Mouse (Mus musculus) heart, embryonic 10.5 days (tissue): ENCODE data around the gene Abr. TPM values are rescaled to one million over a fixed set of nuclear protein-coding genes. Genes with fewer than 3 reads are reported as not detected.

ENCODE experiments used
- DNase-seq: peaks from one replicate; pipeline ENCODE4 v3.0.0-alpha.2; 2017; ENCODE audit warnings: low spot score
- H3K27ac ChIP-seq: fragments of 300-500 bp; sonication (generic); 2 replicates; pipeline ENCODE4 v1.5.1; 2016; ENCODE audit warnings: mild to moderate bottlenecking
- H3K27me3 ChIP-seq: fragments of 300-500 bp; sonication (generic); 2 replicates; pipeline ENCODE4 v1.6.1; 2016; ENCODE audit warnings: mild to moderate bottlenecking; ENCODE audit not compliant: poor library complexity, insufficient read depth, severe bottlenecking
- H3K36me3 ChIP-seq: fragments of 300-500 bp; sonication (generic); 2 replicates; pipeline ENCODE4 v1.6.1; 2016; ENCODE audit warnings: mild to moderate bottlenecking, moderate library complexity
- H3K4me1 ChIP-seq: fragments of 300-500 bp; sonication (generic); 2 replicates; pipeline ENCODE4 v1.6.1; 2016; ENCODE audit warnings: mild to moderate bottlenecking
- H3K4me3 ChIP-seq: fragments of 300-500 bp; sonication (generic); 2 replicates; pipeline ENCODE4 v1.5.1; 2016; ENCODE audit warnings: mild to moderate bottlenecking, moderate library complexity
- H3K9me3 ChIP-seq: fragments of 300-500 bp; sonication (generic); 2 replicates; pipeline ENCODE4 v1.6.1; 2016; ENCODE audit warnings: mild to moderate bottlenecking, moderate library complexity
- WGBS: fragments of 180-500 bp; shearing (Covaris S2); methylation state at CpG from one replicate; pipeline ENCODE4 v1.1.7; 2016; 5-methylcytosine and 5-hydroxymethylcytosine counted together
- polyA plus RNA-seq: library from polyadenylated mRNA; unstranded; fragments of >200 nt; fragmentation: Nextera tagmentation; extraction: Ambion mirVana; gene quantifications from 2 replicates; pipeline ENCODE4 v1.2.1, GENCODE M21; 2016

The Abr gene
- polyA plus RNA-seq, 1 experiment from 2014 or later: 32.8 TPM

DNA sequence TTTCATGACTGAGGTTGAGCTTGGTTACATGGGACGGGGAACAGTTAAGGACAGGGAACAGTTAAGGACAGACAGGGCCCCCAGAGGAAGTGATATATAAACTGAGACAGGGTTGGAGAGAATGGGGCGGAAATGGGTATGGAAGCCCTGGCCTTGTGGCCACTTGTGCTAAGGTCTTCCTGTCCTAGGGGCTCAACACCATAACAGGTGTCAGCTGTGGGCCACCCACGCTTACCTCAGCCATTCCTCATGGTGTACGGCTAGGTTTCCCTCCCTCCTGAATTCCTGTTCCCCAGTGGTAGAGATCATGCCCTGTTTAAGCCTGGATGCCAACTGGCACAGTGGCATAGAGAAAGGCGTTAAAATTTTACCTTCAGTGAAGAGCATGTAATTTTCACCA, 135.1 kb downstream of the Abr start:
- peak overlapping the region; percentile 67; the same call in 1 of the 2 replicates for H3K27ac ChIP-seq
- WGBS: 76% methylated on average over 5 of the region's 5 CpGs

DNA sequence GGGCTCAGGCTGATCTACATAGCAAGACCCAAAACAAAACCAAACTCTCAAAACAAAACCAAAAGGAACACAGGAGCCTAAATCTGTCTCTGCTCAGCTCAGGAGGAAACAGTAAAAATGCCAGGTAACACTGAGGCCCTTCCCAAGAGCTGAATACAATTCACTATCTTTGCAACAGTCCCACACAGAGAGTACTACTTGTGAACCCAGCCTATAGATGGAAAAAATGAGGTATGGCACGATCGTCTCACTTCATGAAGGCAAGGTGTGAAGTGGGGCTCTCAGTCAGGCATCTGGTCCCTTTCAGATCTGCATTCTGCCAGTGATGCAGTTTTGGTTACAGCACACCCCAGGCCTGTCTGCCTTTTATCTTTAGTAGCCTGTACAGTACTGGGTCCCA, 138.1 kb downstream of the Abr start:
- DNase-seq: no peak
- peak overlapping the region; percentile 83 for H3K27ac ChIP-seq
- H3K4me3 ChIP-seq: 0 out of 2 replicates have a peak overlapping the region, but pooled peaks have one; percentile 18
- 21% methylated on average over 2 of the region's 2 CpGs for WGBS
- H3K9me3 ChIP-seq: no peaks in the 10 kb centered on the region
- peaks cover 25% of the 10 kb centered on the region for H3K36me3 ChIP-seq
- peaks cover 75% of the 10 kb centered on the region for H3K4me1 ChIP-seq
- no peaks in the 10 kb centered on the region for H3K27me3 ChIP-seq

More for the DNA sequence above, 135.1 kb downstream of the Abr start:
- Histone ChIP-seq H3K27me3 (no peaks in the 10 kb centered on the region), H3K9me3 (no peaks in the 10 kb centered on the region), H3K36me3 (0 out of 2 replicates have a peak, but pooled peaks cover 8% of the 10 kb centered on the region), H3K4me1 (peaks cover 88% of the 10 kb centered on the region), H3K4me3 (no peak overlapping the region)
- no peak for DNase-seq

DNA sequence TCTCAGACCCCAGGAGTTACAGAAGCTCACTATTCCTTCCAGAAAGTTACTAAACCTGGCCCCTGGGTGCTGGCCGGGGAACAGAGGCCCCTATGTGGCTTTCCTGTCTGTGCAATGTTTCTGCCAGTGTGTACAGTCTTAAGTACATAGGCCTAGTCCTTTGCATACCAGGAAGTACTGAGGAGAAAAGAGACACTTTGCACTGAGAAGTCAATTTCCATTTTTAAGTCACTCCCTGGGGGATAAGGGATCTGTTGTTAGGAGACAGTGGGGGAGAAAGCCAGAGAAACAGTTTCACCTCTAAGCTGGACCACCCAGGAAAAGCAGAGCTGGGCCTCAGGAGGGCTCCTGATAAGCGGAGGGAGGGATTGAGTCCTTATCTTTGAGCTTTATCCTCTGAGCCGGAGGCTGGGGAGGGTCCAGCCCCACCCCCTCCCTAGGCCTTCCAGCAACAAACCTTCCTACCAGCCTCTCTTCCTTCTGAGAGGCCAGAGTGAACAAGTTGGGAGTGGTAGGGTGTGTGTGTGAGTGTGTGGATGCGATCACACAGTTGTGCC, 138.9 kb downstream of the Abr start:
- no peak for DNase-seq
- WGBS: 9% methylated on average over 4 of the region's 4 CpGs
- Histone ChIP-seq H3K27ac (peak overlapping the region; percentile 83), H3K4me1 (peaks cover 76% of the 10 kb centered on the region), H3K9me3 (no peaks in the 10 kb centered on the region), H3K36me3 (peaks cover 33% of the 10 kb centered on the region), H3K4me3 (peak overlapping the region; percentile 18; the same call in 1 of the 2 replicates), H3K27me3 (peaks cover 4% of the 10 kb centered on the region; the same call in 1 of the 2 replicates)

DNA sequence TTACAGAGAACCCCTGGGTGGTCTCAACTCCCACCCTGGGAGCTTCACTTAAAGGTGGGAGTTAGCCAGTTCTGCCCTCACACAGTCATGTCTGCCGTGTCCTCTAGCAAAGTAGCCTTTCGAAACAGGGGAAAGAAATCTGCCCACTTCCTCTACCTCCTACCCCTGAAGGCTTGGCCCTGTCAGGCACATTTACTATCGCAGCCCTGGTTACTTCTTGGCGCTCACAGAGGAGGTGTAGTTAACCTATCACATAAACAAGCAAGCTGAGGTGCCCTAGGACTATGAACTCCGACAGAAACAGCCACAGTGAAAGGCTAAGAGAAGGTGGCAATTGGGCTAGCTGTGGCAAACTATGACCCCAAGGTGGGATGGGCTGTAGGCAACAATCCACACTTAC, 139.4 kb downstream of the Abr start:
- WGBS: 28% methylated on average over 5 of the region's 5 CpGs
- peaks cover 75% of the 10 kb centered on the region for H3K4me1 ChIP-seq
- peak overlapping the region; percentile 18; the same call in 1 of the 2 replicates for H3K4me3 ChIP-seq
- peaks cover 39% of the 10 kb centered on the region for H3K36me3 ChIP-seq
- peak overlapping the region; percentile 83 for H3K27ac ChIP-seq
- H3K9me3 ChIP-seq: no peaks in the 10 kb centered on the region
- peaks cover 4% of the 10 kb centered on the region; the same call in 1 of the 2 replicates for H3K27me3 ChIP-seq
- no peak for DNase-seq

DNA sequence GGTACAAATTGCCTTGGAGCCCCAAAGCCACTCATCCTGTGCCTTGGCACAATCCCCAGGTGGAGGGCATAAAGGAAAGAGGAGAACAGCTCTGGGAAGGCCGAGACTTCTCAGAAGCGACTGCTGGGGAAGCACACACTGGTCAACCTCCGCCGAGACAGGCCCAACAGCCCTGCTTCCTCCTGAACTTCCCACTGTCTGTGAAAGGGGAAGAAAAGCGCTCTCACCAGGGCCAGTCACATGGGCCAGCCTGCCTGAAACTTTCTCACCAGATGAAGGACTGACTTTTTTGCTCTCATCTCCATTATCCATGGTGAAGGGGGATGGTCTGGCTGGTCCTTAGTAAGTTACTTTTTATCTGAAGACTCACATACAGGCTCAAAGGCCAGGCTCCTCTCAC, 139.9 kb downstream of the Abr start:
- Histone ChIP-seq H3K9me3 (no peaks in the 10 kb centered on the region), H3K4me1 (peaks cover 75% of the 10 kb centered on the region), H3K27ac (peak overlapping the region; percentile 83), H3K36me3 (peaks cover 44% of the 10 kb centered on the region), H3K27me3 (peaks cover 4% of the 10 kb centered on the region; the same call in 1 of the 2 replicates), H3K4me3 (no peak overlapping the region)
- WGBS: 47% methylated on average over 5 of the region's 5 CpGs
- no peak for DNase-seq

DNA sequence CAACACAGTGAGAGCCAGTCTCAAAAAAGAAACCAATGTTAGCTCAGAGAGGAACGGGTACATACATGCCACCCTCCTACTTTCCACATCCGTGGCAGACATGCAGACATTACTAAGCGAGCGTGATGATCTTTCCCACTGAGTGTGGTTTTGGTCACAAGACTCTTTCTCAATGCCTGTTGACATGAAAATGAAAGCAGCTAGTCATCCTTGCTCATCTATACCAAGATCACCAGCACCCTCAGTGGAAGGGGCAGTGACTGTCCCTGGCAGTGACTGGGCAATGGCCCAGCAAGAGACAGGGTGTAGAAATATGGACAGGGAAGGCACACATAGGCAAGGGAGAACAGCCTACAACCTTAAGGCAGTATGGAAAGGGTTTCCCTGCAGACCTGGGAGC, 142.4 kb downstream of the Abr start:
- no peak for DNase-seq
- peaks cover 37% of the 10 kb centered on the region for H3K36me3 ChIP-seq
- 86% methylated on average over 4 of the region's 4 CpGs for WGBS
- no peaks in the 10 kb centered on the region for H3K9me3 ChIP-seq
- peaks cover 4% of the 10 kb centered on the region; the same call in 1 of the 2 replicates for H3K27me3 ChIP-seq
- H3K4me1 ChIP-seq: peaks cover 66% of the 10 kb centered on the region
- H3K27ac ChIP-seq: no peak overlapping the region
- H3K4me3 ChIP-seq: no peak overlapping the region

DNA sequence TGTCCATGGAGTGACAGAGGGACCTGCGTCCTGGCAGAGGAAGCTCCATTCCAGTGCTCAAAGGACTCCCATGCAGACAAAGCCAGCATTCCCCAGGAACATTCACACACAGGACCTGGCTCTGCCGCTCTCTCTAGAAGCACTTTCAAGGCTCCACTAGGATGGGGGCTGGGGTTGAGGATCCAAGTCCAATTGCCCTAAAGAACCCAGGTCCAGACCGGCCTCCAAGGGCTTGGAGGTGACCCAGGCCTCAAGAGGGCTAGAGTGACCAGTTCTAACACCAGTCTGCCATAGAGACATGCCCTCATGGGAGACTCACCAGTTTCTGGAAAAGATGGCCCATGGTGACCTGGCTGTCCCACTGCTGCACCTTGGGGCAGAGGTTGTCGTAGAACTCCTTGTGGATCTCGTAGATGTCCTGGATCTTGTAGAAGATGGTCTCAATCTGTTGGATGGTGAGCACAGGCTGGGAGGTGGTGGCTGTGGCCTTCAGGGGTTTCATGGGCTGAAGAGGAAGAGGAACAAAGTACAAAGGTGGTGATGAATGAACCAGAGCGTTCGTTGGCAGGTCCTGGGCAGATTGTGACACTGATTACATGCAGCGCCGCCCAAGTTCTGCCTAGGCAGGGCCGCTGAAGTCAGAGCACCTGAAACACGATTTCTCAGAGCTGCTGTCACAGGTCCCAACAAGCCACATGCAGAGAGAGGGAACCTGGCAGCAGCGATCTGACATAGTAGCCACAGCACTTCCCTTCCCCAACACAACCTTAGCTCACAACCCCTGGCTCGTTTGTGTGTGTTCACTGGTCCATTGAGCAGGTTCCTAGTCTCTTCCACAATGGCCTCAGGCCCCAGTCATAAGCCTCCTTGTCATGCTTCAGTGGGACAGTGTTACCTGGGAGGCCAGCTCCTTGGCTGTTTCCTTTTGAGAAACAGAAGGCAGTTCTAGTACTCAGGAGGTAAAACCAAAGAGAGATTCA, 143.1 kb downstream of the Abr start:
- peaks cover 43% of the 10 kb centered on the region for H3K36me3 ChIP-seq
- peaks cover 4% of the 10 kb centered on the region; the same call in 1 of the 2 replicates for H3K27me3 ChIP-seq
- H3K4me1 ChIP-seq: peaks cover 64% of the 10 kb centered on the region
- no peak for DNase-seq
- no peaks in the 10 kb centered on the region for H3K9me3 ChIP-seq
- H3K4me3 ChIP-seq: no peak overlapping the region
- H3K27ac ChIP-seq: no peak overlapping the region
- 85% methylated on average over 13 of the region's 13 CpGs for WGBS

DNA sequence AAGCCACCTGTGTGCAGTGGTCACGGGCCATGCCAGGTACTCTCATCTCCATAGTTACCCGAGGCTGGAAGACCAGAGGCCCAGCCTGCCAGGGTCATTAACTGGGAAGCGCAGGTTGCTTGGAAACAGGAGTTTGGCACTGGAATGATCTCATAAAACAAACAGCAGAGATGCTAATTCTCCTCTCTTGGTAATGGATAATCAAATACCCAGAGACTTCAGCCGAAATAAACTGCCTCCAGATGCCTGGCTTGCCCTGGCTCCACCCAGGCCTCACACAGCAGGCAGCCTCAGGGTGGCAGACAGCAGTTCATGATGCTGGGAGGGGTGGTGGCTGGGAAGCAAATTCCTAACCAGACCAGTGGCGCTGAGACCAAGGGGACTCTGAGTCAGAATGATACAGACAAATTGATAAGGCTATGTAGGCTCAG, 145.0 kb downstream of the Abr start:
- Histone ChIP-seq H3K9me3 (no peaks in the 10 kb centered on the region), H3K4me1 (peaks cover 55% of the 10 kb centered on the region), H3K27ac (peak overlapping the region; percentile 72; the same call in 1 of the 2 replicates), H3K4me3 (no peak overlapping the region), H3K36me3 (peaks cover 47% of the 10 kb centered on the region), H3K27me3 (peaks cover 4% of the 10 kb centered on the region; the same call in 1 of the 2 replicates)
- no peak for DNase-seq
- WGBS: 28% methylated on average over 5 of the region's 5 CpGs

DNA sequence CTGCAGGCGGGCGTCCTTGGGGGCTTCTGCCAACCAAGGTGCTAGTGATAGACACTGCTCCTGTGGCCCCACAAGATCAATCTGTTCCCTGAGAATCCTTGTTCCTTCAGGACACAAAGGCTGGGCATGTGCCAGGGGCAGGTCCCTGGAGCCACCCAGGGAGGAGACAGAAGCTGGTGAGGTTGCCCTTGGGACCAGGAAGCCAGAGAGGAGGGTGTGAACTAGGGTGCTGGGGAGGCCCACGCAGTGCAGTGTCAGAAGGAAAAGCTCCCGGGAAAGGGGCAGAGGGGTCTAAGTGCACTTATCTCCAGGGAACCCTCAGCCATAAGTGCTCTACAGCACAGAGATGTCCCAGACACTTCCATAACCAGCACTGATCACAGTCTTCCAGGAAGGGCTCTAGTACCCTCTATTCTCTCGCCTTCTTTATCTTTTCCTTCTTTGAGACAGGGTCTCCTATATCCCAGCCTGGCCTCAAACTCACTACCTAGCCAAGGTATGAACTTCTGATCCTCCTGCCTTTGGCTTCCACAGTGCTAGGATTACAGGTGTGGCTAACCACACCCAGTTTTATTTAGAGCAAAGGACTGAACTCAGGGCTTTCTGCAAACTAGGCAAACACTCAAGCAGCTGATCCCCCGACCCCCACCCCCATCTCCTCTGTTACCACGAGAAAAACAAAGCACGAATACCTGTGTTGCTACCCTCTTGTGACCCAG, 145.6 kb downstream of the Abr start:
- Histone ChIP-seq H3K9me3 (no peaks in the 10 kb centered on the region), H3K36me3 (peaks cover 51% of the 10 kb centered on the region), H3K27me3 (peaks cover 4% of the 10 kb centered on the region; the same call in 1 of the 2 replicates), H3K4me3 (no peak overlapping the region), H3K27ac (peak overlapping the region; percentile 72), H3K4me1 (peaks cover 49% of the 10 kb centered on the region)
- no peak for DNase-seq
- 41% methylated on average over 8 of the region's 8 CpGs for WGBS

DNA sequence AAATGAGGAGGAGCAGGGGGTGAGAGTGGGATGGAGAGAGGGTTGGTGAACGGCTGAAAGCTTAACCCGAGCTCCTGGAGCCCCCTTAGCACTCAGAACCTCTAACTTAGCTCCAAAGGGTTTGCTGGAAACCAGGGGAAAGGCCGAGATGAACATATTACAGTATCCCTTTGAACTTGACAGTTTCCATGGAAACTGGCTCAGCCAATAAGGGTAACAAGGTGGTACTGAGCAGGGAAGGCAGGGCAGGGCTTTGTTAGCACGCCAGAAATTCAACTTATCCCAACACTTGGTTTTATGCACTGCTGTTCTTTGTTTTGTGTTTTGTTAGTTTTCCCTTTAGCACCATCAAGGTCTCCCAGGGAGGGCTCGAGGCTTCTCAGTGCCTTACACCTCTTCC, 149.5 kb downstream of the Abr start:
- no peak overlapping the region for H3K27ac ChIP-seq
- no peaks in the 10 kb centered on the region for H3K27me3 ChIP-seq
- peaks cover 40% of the 10 kb centered on the region for H3K36me3 ChIP-seq
- 55% methylated on average over 5 of the region's 5 CpGs for WGBS
- no peaks in the 10 kb centered on the region for H3K9me3 ChIP-seq
- no peak for DNase-seq
- H3K4me3 ChIP-seq: no peak overlapping the region
- peaks cover 55% of the 10 kb centered on the region for H3K4me1 ChIP-seq

DNA sequence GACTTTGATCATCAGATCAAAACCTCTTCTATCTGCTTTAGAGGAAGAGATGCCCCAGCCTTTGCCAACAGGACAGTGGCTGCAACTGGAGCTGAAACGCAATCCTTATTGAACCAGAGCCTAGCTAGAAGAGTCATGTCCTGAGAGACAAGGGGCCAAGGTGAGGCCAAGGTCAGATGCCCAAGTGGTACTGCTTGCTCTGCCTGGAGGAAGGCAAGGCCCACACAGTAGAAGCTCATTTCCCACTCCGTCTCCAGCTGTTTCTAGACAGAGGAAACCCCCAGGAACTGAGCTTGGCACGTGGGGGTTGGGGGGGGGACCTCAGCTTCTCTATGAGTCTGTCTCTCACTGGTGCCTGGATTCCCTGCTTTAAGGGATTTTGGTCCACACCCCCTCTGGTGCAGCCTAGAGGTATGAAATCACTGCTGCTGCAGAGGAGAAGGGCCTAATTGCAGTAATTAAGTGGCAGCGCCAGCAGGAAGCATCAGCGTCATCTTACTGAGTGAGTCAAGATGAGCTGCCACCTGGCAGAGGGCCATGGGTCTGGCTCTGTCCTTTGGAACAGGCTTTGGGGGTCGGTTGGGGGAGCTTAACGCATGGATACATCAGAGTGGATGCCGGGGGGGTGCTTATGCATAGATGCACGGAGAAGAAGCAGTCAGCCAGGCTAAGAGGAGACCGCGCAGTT, 152.7 kb downstream of the Abr start:
- Histone ChIP-seq H3K9me3 (no peaks in the 10 kb centered on the region), H3K36me3 (peaks cover 36% of the 10 kb centered on the region), H3K27me3 (no peaks in the 10 kb centered on the region), H3K4me3 (no peak overlapping the region), H3K27ac (peak overlapping the region; percentile 80), H3K4me1 (peaks cover 67% of the 10 kb centered on the region)
- no peak for DNase-seq
- 68% methylated on average over 11 of the region's 11 CpGs for WGBS

DNA sequence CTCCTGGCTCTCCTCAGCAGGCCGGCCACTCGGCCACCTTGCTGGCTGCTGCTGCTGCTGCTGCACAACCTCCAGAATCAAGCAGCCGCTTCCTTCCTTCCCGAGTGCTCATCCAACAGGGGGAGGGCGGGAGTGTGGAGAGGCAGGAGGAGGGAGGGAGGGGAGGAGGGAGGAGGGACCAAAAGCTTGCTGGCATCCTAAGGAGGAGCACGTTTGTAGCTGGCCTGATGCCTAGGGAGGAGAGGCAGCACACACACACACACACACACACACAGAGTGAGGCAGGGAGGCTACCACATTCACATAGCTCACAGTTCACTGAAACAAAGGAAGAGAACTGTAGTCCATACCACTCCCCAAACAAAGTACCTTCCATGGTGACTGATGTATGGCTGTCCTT, 153.8 kb downstream of the Abr start:
- no peak for DNase-seq
- 6% methylated on average over 6 of the region's 6 CpGs for whole genome bisulfite sequencing
- H3K4me3 ChIP-seq: peak overlapping the region; percentile 16; the same call in 1 of the 2 replicates
- peak overlapping the region; percentile 80 for H3K27ac ChIP-seq
- no peaks in the 10 kb centered on the region for H3K27me3 ChIP-seq
- no peaks in the 10 kb centered on the region for H3K9me3 ChIP-seq
- peaks cover 76% of the 10 kb centered on the region for H3K4me1 ChIP-seq
- H3K36me3 ChIP-seq: peaks cover 40% of the 10 kb centered on the region
